Mouse (Mus musculus) common myeloid progenitor, adult 5-6 weeks (primary cell): ENCODE measurements around the gene Nde1. TPM values are rescaled to one million over a fixed set of nuclear protein-coding genes. Genes with fewer than 3 reads are reported as not detected.
"Not testable (repeated sequence)": the region's sequence is repeated elsewhere in the genome, so short reads cannot be mapped to it uniquely, and the experiment has no call there.

Experiments used
- ATAC-seq: replicated peaks from 2 replicates; pipeline ENCODE4 v1.8.0; 2016; ENCODE audit warnings: low read depth, mild to moderate bottlenecking, moderate TSS enrichment, inconsistent platforms; ENCODE audit not compliant: poor library complexity, severe bottlenecking
- total RNA-seq: library from RNA; stranded (forward); fragments of 200-1000, 187-1606 nt; gene quantifications from 2 replicates; pipeline ENCODE4 v1.2.3, GENCODE M21; 2017

Gene Nde1
- total RNA-seq = 62.4 and 88.1 TPM in 2 replicates

DNA sequence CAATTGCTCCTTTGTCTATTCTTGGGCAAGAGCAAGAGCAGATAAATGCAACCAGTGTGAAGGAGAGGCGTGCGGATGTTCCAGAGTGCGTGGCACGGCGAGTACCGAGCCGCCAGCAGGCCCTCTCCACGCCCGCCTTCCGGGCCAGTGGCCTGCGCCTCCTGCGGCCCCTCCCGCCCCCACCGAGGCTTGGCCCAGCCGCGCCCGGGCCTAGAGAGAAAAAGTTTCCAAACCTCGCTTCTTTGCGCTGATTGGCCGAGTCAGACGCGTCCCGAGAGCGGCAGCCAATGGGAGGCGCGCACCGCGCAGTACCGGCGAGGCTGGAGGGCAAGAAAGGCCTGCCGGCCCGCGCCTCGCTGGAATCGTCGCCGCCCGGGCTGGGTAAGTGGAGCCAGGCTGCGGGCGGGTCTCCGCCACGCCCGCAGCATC is at the start of gene Nde1, which contains the start of gene Marf1:
Gene Nde1 (plus strand): TSS at position 288 of the 429 bp plus-strand sequence.
Gene Marf1 (minus strand): TSS at position 364 of the 429 bp plus-strand sequence.
- peak; percentile 70 for ATAC-seq

DNA sequence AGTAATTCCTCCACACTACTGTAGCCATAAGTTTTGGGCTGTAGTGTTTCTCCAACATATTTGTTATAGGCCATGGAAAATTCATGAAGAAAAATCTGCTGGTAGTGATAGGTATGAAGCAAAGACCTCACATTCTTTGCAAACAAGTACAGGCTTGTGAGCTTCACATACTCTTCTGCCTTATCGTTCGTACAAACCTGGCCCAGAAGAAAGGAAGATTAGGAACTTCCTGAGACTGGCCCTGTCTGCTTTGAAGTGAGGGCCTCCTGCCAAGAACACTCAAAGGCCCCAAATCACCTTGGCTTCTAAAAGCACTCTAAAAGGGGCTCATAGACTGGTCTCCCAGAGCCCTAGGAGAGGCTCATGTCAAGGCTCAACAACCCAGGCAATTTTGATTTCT is 45.8 kb upstream of the Nde1 start:
- 0 out of 2 replicates have a peak, but pooled peaks have one; percentile 32 for ATAC-seq

DNA sequence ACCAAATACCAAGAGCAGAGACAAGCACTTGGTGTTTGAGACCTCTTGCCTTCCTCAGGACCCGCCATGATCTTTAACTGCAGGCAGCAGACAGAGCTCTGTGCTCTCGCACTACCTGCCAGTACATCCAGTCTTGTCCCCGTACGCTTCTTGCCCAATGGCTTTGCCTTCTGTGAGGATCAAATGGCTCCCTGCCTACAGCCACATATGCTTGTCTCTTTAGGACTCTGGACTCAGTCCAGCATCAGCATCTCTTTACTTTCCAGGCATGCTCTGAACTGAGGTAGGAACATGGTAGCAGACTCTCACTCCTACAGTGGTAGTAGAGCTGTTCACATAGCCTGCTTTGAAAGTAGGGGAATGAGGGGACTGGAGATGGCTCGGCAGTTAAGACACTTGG is 42.1 kb upstream of the Nde1 start:
- no peak for ATAC-seq

DNA sequence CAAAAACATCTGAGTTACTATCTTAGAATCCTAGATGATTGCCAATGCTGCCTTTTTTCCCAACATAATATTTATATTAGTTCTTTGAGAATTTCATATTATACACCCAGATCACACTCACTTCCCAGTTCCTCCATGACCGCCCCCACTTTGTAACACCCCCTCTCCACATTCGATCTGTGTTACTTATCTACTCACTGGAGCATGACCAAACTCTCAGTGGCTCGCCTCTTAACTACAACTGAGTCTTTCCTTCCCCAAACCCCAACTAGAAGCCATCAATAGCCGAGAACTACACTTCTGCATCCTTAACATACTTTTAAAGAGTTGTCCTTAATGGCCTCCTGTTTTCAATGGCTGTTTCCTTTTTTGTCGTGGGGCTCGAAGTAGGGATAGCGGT is 41.5 kb upstream of the Nde1 start:
- ATAC-seq = no peak

DNA sequence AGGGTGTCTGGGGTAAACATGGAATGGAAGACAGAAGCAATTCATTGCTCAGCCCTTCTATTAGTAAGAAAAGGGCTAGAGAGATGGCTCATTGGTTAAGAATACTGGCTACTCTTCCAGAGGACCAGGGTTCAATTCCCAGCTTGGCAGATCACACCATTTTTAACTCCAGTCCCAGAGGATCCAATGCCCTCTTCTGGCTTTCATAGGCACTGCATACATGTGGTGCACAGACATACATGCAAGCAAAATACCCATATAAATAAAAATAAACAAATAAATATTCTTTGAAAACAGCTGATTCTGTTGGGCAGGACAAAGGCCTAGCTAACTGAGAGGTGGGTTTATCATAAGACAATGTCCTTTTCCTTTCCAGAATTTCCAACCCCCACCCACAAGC is 40.5 kb upstream of the Nde1 start:
- no peak for ATAC-seq

DNA sequence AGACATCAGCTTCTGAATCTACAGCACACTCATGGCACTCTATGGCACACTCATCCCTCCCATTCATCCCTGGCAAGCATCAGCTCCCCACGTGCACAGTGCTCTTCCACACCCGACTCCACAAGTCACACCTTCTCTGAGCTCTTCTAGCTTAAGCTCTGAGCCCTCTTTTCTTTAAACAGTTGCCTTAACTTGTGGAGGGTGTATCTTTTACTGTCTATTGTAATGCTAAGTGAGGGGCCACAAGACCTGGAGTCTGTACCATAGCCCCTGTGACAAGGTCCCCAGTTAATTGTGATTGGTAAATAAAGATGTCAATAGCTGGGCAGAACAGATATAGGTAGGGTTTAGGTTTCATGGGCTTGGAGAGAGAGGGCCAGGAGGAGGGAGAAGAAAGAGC is 39.2 kb upstream of the Nde1 start:
- no peak for ATAC-seq

DNA sequence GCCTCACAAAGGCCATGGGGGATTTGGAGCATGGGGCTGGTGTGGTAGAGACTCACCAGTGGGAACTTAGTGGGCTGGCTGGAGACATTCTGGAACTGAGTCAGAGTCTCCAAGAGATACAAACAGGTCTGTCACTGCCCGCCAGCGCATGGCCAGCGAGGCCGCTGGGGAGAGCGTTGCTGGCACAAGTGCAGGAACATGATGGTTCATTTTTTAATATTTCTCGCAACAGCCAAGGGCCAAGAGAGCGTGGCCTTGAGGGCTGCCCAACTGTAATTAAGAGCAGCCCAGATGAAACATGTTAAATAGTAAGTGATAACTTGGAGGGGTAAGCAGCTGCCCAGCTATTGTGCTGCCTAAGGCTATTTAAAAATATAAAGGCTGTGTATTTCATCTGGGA is 38.4 kb upstream of the Nde1 start:
- ATAC-seq = no peak

DNA sequence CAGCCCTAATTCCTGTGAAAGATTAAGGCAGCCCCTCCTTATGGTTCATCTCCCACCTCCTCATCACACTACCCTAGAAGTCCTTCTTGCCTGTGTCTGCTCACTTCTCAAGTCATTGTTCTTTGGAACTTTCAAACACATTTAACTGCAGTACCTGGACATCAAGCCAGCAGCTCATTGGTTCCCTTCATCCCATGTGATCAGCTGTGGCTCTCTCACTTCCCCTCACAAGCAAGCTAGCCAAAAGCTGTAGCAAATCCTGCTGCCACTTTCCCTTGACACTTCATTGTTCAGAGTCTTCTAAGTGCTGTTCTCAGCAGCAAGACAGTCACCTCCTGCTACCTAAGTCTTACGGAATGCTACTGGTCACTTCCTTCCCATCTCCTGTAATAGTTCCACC is 37.8 kb upstream of the Nde1 start:
- ATAC-seq = no peak

DNA sequence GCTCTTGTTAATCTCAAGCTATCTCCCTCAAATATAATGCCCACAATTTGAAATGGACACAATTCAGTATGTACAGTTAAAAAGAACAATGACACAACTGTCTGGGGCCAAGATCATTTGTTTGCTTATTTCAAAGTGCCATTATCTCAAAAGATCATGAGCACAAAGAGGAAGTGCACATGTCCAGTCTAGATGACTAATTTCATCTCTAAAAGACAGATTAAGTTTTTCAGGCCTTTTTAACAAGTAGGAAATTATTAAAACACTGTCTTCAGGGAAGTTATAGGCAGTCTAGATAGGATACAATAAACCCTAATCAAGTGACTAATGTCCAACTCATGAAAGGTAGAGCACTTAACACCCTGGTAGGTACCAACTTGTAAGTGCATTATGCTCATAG is 34.1 kb upstream of the Nde1 start:
- no peak for ATAC-seq

DNA sequence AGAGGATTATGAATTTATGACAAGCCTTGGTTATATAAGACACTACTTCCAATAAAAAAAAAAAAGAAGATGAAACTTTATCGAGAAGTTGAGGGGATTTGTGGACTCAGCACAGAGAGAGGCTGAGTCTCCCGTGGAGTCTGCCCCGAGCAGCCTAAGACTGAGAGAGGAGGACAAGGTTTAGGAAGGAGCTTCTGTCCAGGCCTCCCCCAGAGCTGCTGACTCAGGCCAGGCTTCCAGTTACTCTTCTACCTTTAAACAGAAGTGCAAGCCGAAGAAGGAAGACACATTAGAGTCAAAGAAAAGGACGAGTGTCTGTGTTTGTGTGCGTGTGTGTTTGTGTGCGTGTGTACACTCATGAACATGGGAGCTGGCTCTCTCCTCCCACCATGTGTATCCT is 32.3 kb upstream of the Nde1 start:
- no peak for ATAC-seq

DNA sequence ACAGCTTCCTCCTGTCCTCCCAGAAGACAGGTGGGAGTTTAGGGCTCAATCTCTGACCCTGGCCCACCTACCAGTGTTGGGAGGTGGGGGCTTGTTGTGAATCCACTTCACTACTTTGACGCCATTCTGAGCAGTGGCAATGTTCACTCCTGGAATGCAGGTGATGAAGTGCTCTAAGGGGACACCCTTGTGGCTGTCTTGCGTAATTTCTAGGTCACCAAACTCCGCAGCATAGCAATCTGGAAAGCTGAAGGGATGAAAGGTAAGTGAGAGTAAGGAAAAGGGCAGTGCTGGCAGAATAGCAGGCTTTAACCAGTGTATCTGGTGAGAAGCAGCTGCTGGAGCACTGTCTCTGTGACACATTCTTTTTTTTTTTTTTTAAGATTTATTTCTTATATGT is 31.7 kb upstream of the Nde1 start:
- no peak for ATAC-seq

DNA sequence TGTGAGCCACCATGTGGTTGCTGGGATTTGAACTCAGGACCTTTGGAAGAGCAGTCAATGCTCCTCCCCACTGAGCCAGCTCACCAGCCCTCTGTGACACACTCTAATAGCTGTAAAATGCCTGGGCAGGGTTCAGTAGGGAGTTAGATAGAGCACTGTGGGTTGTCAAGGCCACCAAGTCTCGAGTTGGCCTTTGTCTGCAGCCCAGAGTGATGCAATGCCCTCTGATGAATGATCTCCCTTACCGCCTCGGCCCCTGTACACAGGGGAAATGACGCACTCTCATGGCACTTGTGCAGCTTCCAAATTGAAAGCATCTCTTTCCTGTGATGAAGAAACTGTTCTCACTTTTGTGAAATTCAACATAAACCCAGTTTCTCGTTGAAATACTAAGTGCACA is 31.2 kb upstream of the Nde1 start:
- peak; percentile 57 for ATAC-seq

DNA sequence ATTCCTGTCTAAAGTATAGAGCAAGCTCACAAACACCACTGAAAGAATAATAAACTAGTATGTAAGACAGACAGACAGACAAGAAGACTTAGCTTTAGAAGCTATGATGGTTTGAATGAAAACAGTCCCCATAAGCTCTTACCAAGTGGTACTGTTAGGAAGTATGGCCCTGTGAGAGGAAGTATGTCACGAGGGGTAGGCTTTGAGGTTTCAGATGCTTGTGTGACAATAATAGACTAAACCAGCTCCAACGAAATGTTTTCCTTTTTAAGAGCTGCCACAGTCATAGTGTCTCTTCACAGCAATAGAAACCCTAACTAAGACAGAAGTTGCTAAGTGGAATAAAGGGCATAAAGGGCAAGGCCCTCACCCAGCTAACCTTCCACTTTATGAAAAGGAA is 28.1 kb upstream of the Nde1 start:
- peak; percentile 58 for ATAC-seq

DNA sequence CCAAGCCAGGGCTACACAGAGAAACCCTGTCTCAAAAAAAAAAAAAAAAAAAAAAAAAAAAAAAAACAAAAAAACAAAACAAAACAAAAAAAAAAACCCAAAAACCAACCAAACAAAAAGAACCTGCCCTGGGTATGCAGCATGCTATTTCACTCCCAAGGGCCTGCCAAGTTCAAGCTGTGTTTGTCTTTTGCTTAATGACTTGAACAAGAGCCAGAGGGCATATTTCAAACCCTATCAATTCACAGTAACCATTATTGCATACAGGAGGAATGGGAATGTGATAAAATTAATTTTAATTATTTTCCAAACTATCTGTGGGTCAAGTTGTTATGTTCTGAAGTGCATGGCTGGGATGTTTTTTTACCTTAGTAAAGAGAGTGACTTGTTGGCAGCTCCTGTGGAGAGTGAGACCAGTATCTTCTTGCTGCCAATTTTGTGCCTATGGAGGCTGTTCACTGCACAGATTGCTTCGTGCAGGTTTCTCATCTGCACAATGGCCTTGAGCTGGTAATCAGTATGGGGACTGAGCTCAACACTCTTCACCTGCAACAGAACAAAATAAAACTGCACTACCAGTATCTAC is 25.0 kb upstream of the Nde1 start:
- no peak for ATAC-seq

DNA sequence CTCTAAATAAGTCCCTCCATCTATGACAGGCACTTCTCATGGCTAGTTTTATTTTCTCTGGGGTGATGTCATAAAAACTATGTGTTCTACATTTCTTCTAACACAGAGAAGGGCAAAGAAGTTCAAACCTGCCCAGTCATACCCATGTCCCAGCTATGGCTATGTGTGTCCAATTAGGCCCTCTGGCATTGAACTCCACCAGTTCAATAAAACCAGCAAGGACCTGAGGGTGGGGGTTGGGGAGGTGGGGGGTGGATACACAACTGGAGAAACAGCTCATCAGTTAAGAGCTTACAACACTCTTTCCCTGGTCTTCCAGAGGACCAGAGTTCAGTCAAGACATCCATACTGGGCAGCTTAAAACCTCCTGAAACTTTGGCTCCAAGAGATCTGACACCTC is 24.0 kb upstream of the Nde1 start:
- ATAC-seq = no peak

DNA sequence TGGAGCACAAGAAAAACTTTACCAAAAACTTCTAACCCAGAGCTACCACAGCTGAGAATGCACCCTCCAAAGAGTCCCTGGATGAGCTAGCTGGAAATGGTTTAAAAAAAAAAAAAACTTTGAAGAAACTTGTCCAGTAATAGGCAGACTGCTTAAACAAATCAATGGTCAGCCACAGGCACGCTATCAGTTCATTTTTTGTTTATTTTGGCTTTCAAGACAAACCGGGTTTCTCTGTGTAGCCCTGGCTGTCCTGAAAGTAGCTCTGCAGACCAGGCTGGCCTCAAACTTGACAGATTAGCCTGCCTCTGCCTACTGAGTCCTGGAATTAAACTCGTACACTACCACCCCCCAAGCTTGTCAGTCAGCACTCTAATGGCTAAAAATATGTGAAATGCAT is 19.8 kb upstream of the Nde1 start:
- ATAC-seq = no peak

DNA sequence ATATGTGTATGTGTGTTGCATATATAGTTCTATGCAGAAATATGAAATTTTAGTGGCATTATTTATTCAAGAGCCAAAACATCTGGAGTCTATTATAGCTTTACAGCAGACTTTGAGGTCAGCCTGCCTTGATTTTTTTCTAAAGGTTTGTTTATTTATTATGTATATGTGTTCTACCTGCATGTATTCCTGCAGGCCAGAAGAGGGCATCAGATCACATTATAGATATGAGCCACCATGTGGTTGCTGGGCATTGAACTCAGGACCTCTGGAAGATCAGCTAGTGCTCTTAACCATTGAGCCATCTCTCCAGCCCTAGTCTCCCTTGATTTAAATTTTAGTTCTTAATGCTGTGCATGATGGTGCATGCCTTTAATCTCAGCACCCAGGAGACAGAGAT is 15.4 kb upstream of the Nde1 start:
- ATAC-seq = no peak

DNA sequence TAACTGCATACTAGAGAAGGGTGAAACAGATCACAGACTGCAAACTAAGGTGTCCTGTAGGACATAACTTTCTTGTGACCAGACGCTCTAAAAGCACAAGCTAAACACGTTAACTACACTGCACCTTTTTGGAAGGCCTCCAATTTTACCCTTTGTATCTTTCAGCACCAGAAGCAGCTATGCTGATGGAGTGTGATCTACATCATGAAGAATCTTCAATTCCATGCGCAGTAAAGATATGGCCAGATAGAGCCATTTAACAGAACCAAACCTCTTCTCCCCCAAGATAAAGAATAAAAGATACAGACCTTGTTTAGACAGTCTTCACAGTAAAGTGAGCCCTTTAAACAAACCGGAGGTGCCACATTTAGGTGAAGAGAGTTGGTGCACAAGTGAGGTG is 11.4 kb upstream of the Nde1 start:
- no peak for ATAC-seq

DNA sequence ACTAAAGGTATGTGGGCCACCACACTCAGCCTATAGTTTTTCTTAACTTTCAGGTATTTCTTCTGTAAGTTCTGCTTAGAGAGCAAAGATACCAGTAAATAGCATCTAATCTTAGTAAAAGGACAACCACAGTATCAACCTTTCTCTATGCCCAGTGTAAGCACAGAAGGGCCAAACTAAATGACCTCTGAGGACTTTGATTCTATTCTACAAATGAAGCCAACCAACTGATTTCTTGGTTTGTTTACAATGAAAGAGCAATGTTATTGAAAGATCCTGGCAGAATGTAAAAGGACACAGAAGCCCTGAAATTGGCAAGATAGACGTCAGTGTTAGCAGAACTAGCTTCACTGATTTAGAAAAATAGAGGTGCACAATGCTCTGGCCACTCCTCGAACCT is 7.4 kb upstream of the Nde1 start:
- not testable (repeated sequence) for ATAC-seq

DNA sequence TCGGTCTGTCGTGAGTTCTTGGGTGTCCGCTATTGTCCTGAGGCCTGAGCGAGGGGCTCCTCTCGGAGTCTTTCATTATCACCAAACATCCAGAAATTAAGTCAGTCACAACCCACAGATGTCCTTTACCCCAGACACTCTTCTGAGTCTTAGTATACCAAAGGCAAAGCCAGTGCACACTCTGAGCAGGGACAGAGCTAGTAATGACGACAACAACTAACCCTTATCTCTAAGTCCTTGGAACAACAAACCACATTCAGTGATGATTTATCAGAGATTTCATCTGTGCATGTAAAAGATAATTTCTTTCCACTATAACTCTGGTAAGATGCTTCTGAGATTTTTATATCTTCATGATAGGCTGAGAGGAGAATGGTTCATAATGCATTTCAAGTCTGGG is 6.8 kb upstream of the Nde1 start:
- no peak for ATAC-seq

DNA sequence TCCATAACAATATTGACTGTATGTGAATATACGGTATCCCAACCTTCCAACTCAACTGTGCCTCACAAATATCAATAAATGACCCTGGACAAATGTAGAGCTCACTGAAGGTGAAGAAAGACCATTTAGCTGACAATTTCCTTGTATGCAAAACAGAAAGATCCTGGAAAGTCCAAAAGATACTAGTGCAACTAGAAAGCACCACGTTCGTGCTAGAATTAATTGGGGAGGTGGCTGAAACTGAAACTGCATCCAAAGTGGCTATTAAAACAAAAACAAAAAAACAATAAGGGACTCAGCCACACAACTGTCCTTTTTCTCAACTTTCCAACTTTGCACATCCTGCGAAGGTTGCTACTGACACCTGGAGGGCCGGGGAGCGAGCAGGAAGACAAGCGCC is 4.5 kb upstream of the Nde1 start:
- no peak for ATAC-seq

DNA sequence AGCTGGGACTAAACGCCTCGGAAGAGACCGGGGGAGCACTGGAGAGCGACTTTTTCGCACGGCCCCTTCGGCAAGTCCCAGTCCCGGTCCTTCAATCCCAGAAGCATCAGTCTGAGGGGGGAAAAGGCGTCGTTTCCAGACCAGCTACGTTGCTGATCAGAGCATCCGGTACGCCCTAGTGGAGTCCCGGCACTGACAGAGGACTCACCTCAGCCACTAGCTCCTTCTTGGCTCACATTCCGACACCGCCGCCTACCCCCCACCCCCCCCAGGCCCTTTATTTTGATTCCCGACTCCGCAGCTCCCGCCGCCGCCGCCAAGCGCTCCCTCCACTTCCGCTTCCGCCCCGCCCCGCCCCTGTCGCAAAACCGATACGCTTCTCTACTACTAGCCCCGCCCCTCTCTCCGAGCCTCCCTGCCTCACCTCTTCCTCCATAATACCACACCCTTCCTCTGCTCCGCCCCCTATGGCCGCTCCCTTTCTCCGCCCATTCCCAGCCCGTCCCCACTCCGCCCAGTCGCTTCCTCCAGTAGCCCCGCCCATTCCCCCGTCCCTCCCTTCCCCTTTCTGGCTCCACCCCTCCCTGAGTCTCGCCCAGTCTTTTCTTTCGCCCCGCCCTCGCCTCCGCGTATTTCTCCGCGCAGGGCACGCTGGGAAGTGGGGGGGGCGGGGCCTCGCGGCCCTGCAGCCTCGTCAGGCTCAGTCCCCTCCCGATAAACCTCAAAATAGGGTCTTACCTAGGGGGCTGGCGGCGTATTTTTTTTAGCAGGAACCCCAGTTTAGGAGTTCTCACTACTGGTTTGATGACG is 3.9 kb upstream of the Nde1 start:
- peak; percentile 79 for ATAC-seq
